Mouse (Mus musculus) MEL (cell line): ENCODE measurements around the gene Edrf1. TPM values are rescaled to one million over a fixed set of nuclear protein-coding genes. Genes with fewer than 3 reads are reported as not detected.

Experiments used
- DNase-seq: peaks from one replicate; pipeline ENCODE4 v3.0.0; 2011; ENCODE audit warnings: low read depth, low spot score
- H3K27ac ChIP-seq: 2 replicates; pipeline ENCODE4 v1.5.1; 2012; ENCODE audit warnings: low read depth, mild to moderate bottlenecking, control low read depth, low read length, moderate library complexity; ENCODE audit not compliant: control insufficient read depth
- H3K27me3 ChIP-seq, 2 experiments: fragments of 150-350 bp in 1 of 2; sonication (generic) in 1 of 2; 2 replicates each; pipeline ENCODE4 v1.6.1; 2012; ENCODE audit warnings: low read length in 2 of 2, mild to moderate bottlenecking in 2 of 2, improper control_type of control experiment in 1 of 2, moderate library complexity in 1 of 2; ENCODE audit not compliant: insufficient read depth in 2 of 2, control insufficient read depth in 1 of 2
- H3K36me3 ChIP-seq, 2 experiments: 2 replicates each; pipeline ENCODE4 v1.6.1; 2012 to 2014; ENCODE audit warnings: low read length in 2 of 2, improper control_type of control experiment in 1 of 2, inconsistent platforms in 1 of 2, mild to moderate bottlenecking in 1 of 2; ENCODE audit not compliant: insufficient read depth in 2 of 2, control insufficient read depth in 1 of 2
- H3K4me1 ChIP-seq, 2 experiments: fragments of 150-350 bp in 1 of 2; sonication (generic) in 1 of 2; 2 replicates each; pipeline ENCODE4 v1.6.1; 2012; ENCODE audit warnings: low read length in 2 of 2, improper control_type of control experiment in 1 of 2, mild to moderate bottlenecking in 1 of 2; ENCODE audit not compliant: insufficient read depth in 2 of 2, control insufficient read depth in 1 of 2
- H3K4me3 ChIP-seq, 2 experiments: fragments of 150-350 bp in 1 of 2; sonication (generic) in 1 of 2; 2 replicates each; pipeline ENCODE4 v1.5.1; 2012; ENCODE audit warnings: low read depth in 2 of 2, low read length in 2 of 2, mild to moderate bottlenecking in 2 of 2, moderate library complexity in 2 of 2, control low read depth in 1 of 2, improper control_type of control experiment in 1 of 2; ENCODE audit not compliant: control insufficient read depth in 1 of 2, insufficient read depth in 1 of 2
- H3K79me2 ChIP-seq: 2 replicates; pipeline ENCODE4 v1.6.1; 2012; ENCODE audit warnings: mild to moderate bottlenecking, low read length, moderate library complexity; ENCODE audit not compliant: control insufficient read depth, poor library complexity, insufficient read depth
- H3K9ac ChIP-seq: 2 replicates; pipeline ENCODE4 v1.6.1; 2012; ENCODE audit warnings: low read depth, mild to moderate bottlenecking, control low read depth, low read length, moderate library complexity; ENCODE audit not compliant: control insufficient read depth, poor library complexity, severe bottlenecking
- H3K9me3 ChIP-seq: fragments of 150-350 bp; sonication (generic); replicated peaks from 2 replicates; pipeline ENCODE4 v1.6.1; 2012; ENCODE audit warnings: mild to moderate bottlenecking, low read length, improper control_type of control experiment, moderate library complexity; ENCODE audit not compliant: insufficient read depth
- BHLHE40 ChIP-seq: IDR thresholded peaks from 2 replicates; pipeline ENCODE4 v1.6.1; 2012; ENCODE audit warnings: low read depth, mild to moderate bottlenecking, inconsistent platforms, low read length, improper control_type of control experiment, borderline replicate concordance
- CHD1 ChIP-seq: IDR thresholded peaks from 2 replicates; pipeline ENCODE4 v1.6.1; 2012; ENCODE audit warnings: low read depth, mild to moderate bottlenecking, inconsistent platforms, low read length, improper control_type of control experiment
- CHD2 ChIP-seq: IDR thresholded peaks from 2 replicates; pipeline ENCODE4 v1.6.1; 2011; ENCODE audit warnings: low read length, improper control_type of control experiment
- CTCF ChIP-seq, 3 experiments: IDR thresholded peaks in 2 of 3; conservative IDR thresholded peaks in 1 of 3; 2 replicates each; pipeline ENCODE4 v1.5.1; 2011 to 2012; ENCODE audit warnings: low read length in 3 of 3, low read depth in 2 of 3, mild to moderate bottlenecking in 2 of 3, improper control_type of control experiment in 1 of 3, inconsistent platforms in 1 of 3, mixed read lengths in 1 of 3, moderate library complexity in 1 of 3; ENCODE audit not compliant: control insufficient read depth in 1 of 3, insufficient read depth in 1 of 3, poor library complexity in 1 of 3, severe bottlenecking in 1 of 3
- E2F4 ChIP-seq: IDR thresholded peaks from 2 replicates; pipeline ENCODE4 v1.6.1; 2011; ENCODE audit warnings: low read depth, low read length, improper control_type of control experiment, borderline replicate concordance
- ELF1 ChIP-seq: IDR thresholded peaks from 2 replicates; pipeline ENCODE4 v1.6.1; 2014; ENCODE audit warnings: low read depth, mild to moderate bottlenecking, inconsistent platforms, low read length, improper control_type of control experiment, moderate library complexity
- EP300 ChIP-seq, 2 experiments: IDR thresholded peaks; 2 replicates each; pipeline ENCODE4 v1.6.1; 2011; ENCODE audit warnings: improper control_type of control experiment in 2 of 2, low read length in 2 of 2, low read depth in 1 of 2, mild to moderate bottlenecking in 1 of 2
- ETS1 ChIP-seq: IDR thresholded peaks from 2 replicates; pipeline ENCODE4 v1.6.1; 2012; ENCODE audit warnings: low read depth, mild to moderate bottlenecking, inconsistent platforms, low read length, improper control_type of control experiment, moderate library complexity
- GABPA ChIP-seq: IDR thresholded peaks from 2 replicates; pipeline ENCODE4 v1.6.1; 2012; ENCODE audit warnings: low read depth, mild to moderate bottlenecking, inconsistent platforms, low read length, improper control_type of control experiment, moderate library complexity
- GATA1 ChIP-seq: IDR thresholded peaks from 2 replicates; pipeline ENCODE4 v1.6.1; 2011; ENCODE audit warnings: low read depth, low read length, improper control_type of control experiment
- HCFC1 ChIP-seq: IDR thresholded peaks from 2 replicates; pipeline ENCODE4 v1.6.1; 2012; ENCODE audit warnings: low read depth, mild to moderate bottlenecking, inconsistent platforms, low read length, improper control_type of control experiment, moderate library complexity
- JUND ChIP-seq: IDR thresholded peaks from 2 replicates; pipeline ENCODE4 v1.6.1; 2011; ENCODE audit warnings: low read depth, mild to moderate bottlenecking, improper control_type of control experiment, low read length
- MAFK ChIP-seq: IDR thresholded peaks from 2 replicates; pipeline ENCODE4 v1.6.1; 2011; ENCODE audit warnings: low read depth, mild to moderate bottlenecking, low read length, improper control_type of control experiment, borderline replicate concordance
- MAX ChIP-seq: IDR thresholded peaks from 2 replicates; pipeline ENCODE4 v1.6.1; 2011; ENCODE audit warnings: low read length, improper control_type of control experiment
- MEF2A ChIP-seq: IDR thresholded peaks from 2 replicates; pipeline ENCODE4 v1.6.1; 2014; ENCODE audit warnings: low read depth, mild to moderate bottlenecking, inconsistent platforms, low read length, improper control_type of control experiment; ENCODE audit not compliant: poor library complexity, insufficient replicate concordance, severe bottlenecking; ENCODE audit errors: extremely low read depth
- MXI1 ChIP-seq: IDR thresholded peaks from 2 replicates; pipeline ENCODE4 v1.6.1; 2011; ENCODE audit warnings: mild to moderate bottlenecking, low read depth, low read length, improper control_type of control experiment
- MYB ChIP-seq: IDR thresholded peaks from 2 replicates; pipeline ENCODE4 v1.6.1; 2011; ENCODE audit warnings: mild to moderate bottlenecking, low read depth, low read length, improper control_type of control experiment
- MYC ChIP-seq: IDR thresholded peaks from 2 replicates; pipeline ENCODE4 v1.6.1; 2011; ENCODE audit warnings: low read depth, mild to moderate bottlenecking, low read length, improper control_type of control experiment, moderate library complexity
- NELFE ChIP-seq: IDR thresholded peaks from 2 replicates; pipeline ENCODE4 v1.6.1; 2011; ENCODE audit warnings: low read depth, low read length, improper control_type of control experiment
- POLR2A ChIP-seq, 2 experiments: IDR thresholded peaks; 2 replicates each; pipeline ENCODE4 v1.6.1; 2011 to 2012; ENCODE audit warnings: low read length in 2 of 2, mild to moderate bottlenecking in 2 of 2, control low read depth in 1 of 2, improper control_type of control experiment in 1 of 2, low read depth in 1 of 2, moderate library complexity in 1 of 2; ENCODE audit not compliant: control insufficient read depth in 1 of 2, insufficient read depth in 1 of 2, poor library complexity in 1 of 2
- POLR2AphosphoS2 ChIP-seq: IDR thresholded peaks from 2 replicates; pipeline ENCODE4 v1.6.1; 2011; ENCODE audit warnings: low read length, improper control_type of control experiment
- RAD21 ChIP-seq: IDR thresholded peaks from 2 replicates; pipeline ENCODE4 v1.6.1; 2011; ENCODE audit warnings: mild to moderate bottlenecking, low read depth, low read length, improper control_type of control experiment
- RCOR1 ChIP-seq: IDR thresholded peaks from 2 replicates; pipeline ENCODE4 v1.6.1; 2012; ENCODE audit warnings: low read depth, mild to moderate bottlenecking, inconsistent platforms, low read length, improper control_type of control experiment
- SMC3 ChIP-seq: IDR thresholded peaks from 2 replicates; pipeline ENCODE4 v1.6.1; 2011; ENCODE audit warnings: low read depth, low read length, improper control_type of control experiment
- TBP ChIP-seq: IDR thresholded peaks from 2 replicates; pipeline ENCODE4 v1.8.0; 2011; ENCODE audit warnings: low read depth, low read length, improper control_type of control experiment
- TCF12 ChIP-seq: IDR thresholded peaks from 2 replicates; pipeline ENCODE4 v1.6.1; 2014; ENCODE audit warnings: low read depth, mild to moderate bottlenecking, inconsistent platforms, low read length, improper control_type of control experiment, moderate library complexity
- UBTF ChIP-seq: IDR thresholded peaks from 2 replicates; pipeline ENCODE4 v1.6.1; 2012; ENCODE audit warnings: low read depth, mild to moderate bottlenecking, inconsistent platforms, low read length, improper control_type of control experiment, moderate library complexity, borderline replicate concordance; ENCODE audit not compliant: insufficient read depth
- USF1 ChIP-seq: IDR thresholded peaks from 2 replicates; pipeline ENCODE4 v1.6.1; 2014; ENCODE audit warnings: low read depth, mild to moderate bottlenecking, inconsistent platforms, low read length, improper control_type of control experiment, moderate library complexity
- USF2 ChIP-seq, 2 experiments: IDR thresholded peaks; 2 replicates each; pipeline ENCODE4 v1.6.1; 2011 to 2012; ENCODE audit warnings: improper control_type of control experiment in 2 of 2, low read length in 2 of 2, borderline replicate concordance in 1 of 2, inconsistent platforms in 1 of 2, low read depth in 1 of 2, mild to moderate bottlenecking in 1 of 2; ENCODE audit not compliant: insufficient read depth in 1 of 2
- ZC3H11A ChIP-seq: IDR thresholded peaks from 2 replicates; pipeline ENCODE4 v1.6.1; 2012; ENCODE audit warnings: low read depth, mild to moderate bottlenecking, inconsistent platforms, low read length, improper control_type of control experiment
- ZKSCAN1 ChIP-seq: IDR thresholded peaks from 2 replicates; pipeline ENCODE4 v1.6.1; 2012; ENCODE audit warnings: low read depth, mild to moderate bottlenecking, inconsistent platforms, low read length, improper control_type of control experiment, moderate library complexity
- ZMIZ1 ChIP-seq: IDR thresholded peaks from 2 replicates; pipeline ENCODE4 v1.6.1; 2012; ENCODE audit warnings: low read depth, mild to moderate bottlenecking, inconsistent platforms, low read length, improper control_type of control experiment, moderate library complexity
- polyA plus RNA-seq, 2 experiments: library from polyadenylated mRNA; stranded (reverse) in 1 of 2; unstranded in 1 of 2; fragments of >175 nt in 1 of 2; fragments of >200 nt in 1 of 2; gene quantifications; 2 replicates each; pipeline versions ENCODE4 v1.2.1 to v1.2.4; 2012; ENCODE audit warnings: low replicate concordance in 2 of 2, low read depth in 1 of 2; ENCODE audit not compliant: insufficient read length in 2 of 2, insufficient read depth in 1 of 2, missing spikeins in 1 of 2
- total RNA-seq: library from RNA; depleted of rRNA; stranded (reverse); fragments of 300-350 nt; gene quantifications from 2 replicates; pipeline ENCODE4 v1.2.3, GENCODE M21; 2012

Gene Edrf1
- total and polyA plus RNA-seq, 3 experiments: 17.8 to 104 (median 28.1) TPM

DNA sequence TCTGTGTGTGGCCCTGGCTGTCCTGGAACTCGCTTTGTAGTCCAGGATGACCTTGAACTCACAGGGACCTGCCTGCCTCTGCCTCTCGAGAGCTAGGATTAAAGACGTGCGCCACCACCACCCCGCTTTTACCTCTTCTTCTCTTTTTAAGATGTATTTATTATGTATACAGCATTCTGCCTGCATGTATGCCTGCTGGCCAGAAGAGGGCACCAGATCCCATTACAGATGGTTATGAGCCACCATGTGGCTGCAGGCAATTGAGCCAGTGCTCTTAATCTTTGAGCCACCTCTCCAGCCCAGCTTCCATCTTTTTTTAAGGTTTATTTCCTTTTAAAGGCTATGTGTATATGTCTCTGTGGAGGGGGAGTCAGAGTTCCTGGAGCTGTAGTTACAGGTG lies 46.8 kb downstream of the Edrf1 start:
- no peaks in the 10 kb centered on the region for H3K9me3 ChIP-seq
- H3K4me3 ChIP-seq: no peak overlapping the region
- TF ChIP-seq NELFE (no peak), ETS1 (no peak), BHLHE40 (no peak), GABPA (no peak), JUND (no peak), USF2 (IDR thresholded peaks at IDR 0.05; ENCODE audit: borderline replicate concordance in 1 of 2, insufficient read depth in 1 of 2, low read depth in 1 of 2, low read length in 2 of 2) (no peak), ZMIZ1 (no peak), HCFC1 (no peak), ZC3H11A (peak; percentile 71), USF1 (no peak), TCF12 (no peak), RCOR1 (no peak), TBP (no peak), RAD21 (peak; percentile 77), MYC (peak; percentile 90), ZKSCAN1 (no peak), UBTF (no peak), CHD2 (no peak), MAX (no peak), MEF2A (no peak), MXI1 (0 out of 2 replicates have a peak, but pooled peaks have one; percentile 26), E2F4 (no peak), GATA1 (no peak), CTCF (IDR thresholded peaks at IDR 0.05 in 2 of 3, conservative IDR thresholded peaks at IDR 0.05 in 1 of 3; ENCODE audit: control insufficient read depth in 1 of 3, insufficient read depth in 1 of 3, low read depth in 2 of 3, low read length in 3 of 3, poor library complexity in 1 of 3, severe bottlenecking in 1 of 3) (peak; percentile 68 to 83 (median 72)), EP300 (IDR thresholded peaks at IDR 0.05; ENCODE audit: low read depth in 1 of 2, low read length in 2 of 2) (no peak), ELF1 (no peak), POLR2AphosphoS2 (no peak), SMC3 (peak; percentile 73), CHD1 (no peak), MAFK (no peak), MYB (no peak), POLR2A (IDR thresholded peaks at IDR 0.05; ENCODE audit: control insufficient read depth in 1 of 2, insufficient read depth in 1 of 2, low read depth in 1 of 2, low read length in 2 of 2, poor library complexity in 1 of 2) (no peak)
- no peaks in the 10 kb centered on the region for H3K36me3 ChIP-seq
- no peaks in the 10 kb centered on the region for H3K79me2 ChIP-seq
- no peaks in the 10 kb centered on the region for H3K4me1 ChIP-seq
- DNase-seq: peak; percentile 63
- H3K9ac ChIP-seq: no peak overlapping the region
- no peaks in the 10 kb centered on the region for H3K27me3 ChIP-seq
- H3K27ac ChIP-seq: no peak overlapping the region
